Mouse (Mus musculus): ENCODE measurements at regions not wholly inside any gene's neighbourhood (a gene's known extent, or its start where the extent isn't known, plus 50 kb on each side); places are given as distances from the start of the nearest gene placed in this dataset.

DNA sequence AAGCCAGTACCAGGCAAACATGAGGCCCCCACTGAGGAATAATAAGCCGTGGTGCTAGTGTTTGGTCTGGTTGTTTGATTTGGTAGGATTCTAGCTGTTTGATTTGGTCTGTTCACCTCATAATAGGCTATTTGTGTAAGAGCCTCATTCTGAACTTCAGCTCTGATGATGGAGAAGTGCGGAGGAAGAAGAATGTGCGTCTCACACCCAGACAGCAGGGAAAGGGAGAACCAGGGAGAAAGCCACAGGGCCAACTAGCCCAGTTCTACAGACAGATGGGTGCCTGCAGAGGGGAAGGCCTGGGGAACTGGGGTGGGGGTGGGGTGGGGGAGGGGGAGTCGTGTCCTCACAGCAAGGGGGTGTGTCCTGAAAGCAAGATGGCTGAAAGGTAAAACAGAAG, 106.6 kb upstream of the Sfswap start:
- ATAC-seq: no peak
- Histone ChIP-seq H3K4me1 (no peaks in the 10 kb centered on the region), H3K9me3 (replicated peaks) (no peaks in the 10 kb centered on the region), H3K9ac (no peak overlapping the region), H3K36me3 (no peaks in the 10 kb centered on the region), H3K4me3 (no peak overlapping the region), H3K4me2 (no peak overlapping the region), H3K27ac (no peak overlapping the region), H3K27me3 (replicated peaks) (0 out of 2 replicates have a peak, but pooled peaks cover 3% of the 10 kb centered on the region)
- 42% methylated on average over 4 of the region's 4 CpGs for WGBS (ENCODE audit: insufficient replicate concordance)

DNA sequence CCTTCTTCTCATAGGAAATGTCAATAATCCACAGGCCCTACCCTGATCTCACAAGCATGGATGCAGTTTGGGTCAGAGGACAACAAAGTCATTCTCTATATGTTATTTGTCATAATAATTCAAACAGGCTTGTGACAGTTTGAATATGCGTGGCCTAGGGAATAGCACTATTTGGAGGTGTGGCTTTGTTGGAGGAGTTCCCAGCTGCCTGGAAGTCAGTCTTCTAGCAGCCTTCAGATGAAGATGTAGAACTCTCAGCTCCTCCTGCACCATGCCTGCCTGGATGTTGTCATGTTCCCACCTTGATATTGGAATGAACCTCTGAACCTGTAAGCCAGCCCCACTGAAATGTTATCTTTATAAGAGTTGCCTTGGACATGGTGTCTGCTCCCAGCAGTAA, 103.7 kb upstream of the Sfswap start:
- WGBS (ENCODE audit: insufficient replicate concordance): 72% methylated on average over 1 of the region's 1 CpGs
- H3K27me3 ChIP-seq (replicated peaks): no peaks in the 10 kb centered on the region
- H3K27ac ChIP-seq: no peak overlapping the region
- no peak overlapping the region for H3K9ac ChIP-seq
- no peak overlapping the region for H3K4me2 ChIP-seq
- no peak for ATAC-seq
- H3K4me1 ChIP-seq: no peaks in the 10 kb centered on the region
- no peaks in the 10 kb centered on the region for H3K9me3 ChIP-seq (replicated peaks)
- H3K36me3 ChIP-seq: no peaks in the 10 kb centered on the region
- H3K4me3 ChIP-seq: no peak overlapping the region

DNA sequence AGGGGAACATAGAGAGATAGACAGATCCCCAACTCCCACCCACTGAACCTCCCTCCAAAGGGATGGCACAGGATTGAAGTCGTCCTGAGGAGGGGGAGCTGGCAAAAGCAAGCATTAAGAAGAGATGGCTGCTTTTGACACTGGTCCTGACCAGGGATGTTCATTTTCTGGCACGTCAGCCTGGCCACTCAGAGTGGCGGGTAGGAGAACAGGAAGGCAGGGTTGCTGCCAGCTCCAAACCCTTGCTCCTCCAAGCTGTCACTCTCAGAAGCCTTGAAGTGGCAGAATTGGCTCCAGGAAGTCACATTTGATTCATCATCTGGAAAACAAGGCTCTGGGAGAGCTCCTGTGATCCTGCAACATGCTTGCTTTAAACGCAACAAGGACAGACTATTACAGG, 94.8 kb upstream of the Sfswap start:
- ATAC-seq: no peak
- Histone ChIP-seq H3K36me3 (no peaks in the 10 kb centered on the region), H3K4me1 (no peaks in the 10 kb centered on the region), H3K9ac (no peak overlapping the region), H3K4me3 (no peak overlapping the region), H3K9me3 (replicated peaks) (no peaks in the 10 kb centered on the region), H3K27me3 (replicated peaks) (no peaks in the 10 kb centered on the region), H3K27ac (no peak overlapping the region), H3K4me2 (no peak overlapping the region)
- WGBS (ENCODE audit: insufficient replicate concordance): 35% methylated on average over 4 of the region's 4 CpGs

DNA sequence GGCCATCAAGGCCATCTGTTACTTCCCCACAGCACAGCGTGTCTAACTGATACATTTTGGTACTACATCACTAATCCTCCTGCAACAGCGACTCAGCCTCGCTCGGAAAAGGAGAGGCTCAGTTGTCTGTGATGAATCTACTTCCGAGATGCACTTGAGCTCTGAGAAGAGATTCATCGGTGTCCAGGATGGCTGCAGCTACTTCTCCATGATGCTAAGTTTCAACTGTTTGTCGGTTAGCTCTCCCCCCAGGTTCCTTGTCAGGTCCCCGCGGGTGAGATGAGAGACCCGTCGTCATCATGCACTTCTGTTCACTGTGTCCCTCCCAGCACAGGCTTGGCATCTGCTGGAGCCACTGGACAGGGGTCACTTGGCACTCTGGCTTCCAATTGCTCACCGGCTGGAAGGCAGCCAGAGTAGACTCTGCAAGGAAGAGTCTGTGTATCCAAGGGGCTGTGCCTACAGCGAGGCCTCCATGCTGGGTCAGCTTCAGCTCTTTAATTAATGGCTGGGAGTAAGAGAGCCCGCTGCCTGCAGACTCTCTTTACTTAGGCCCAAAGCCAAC, 91.5 kb upstream of the Sfswap start:
- H3K36me3 ChIP-seq: no peaks in the 10 kb centered on the region
- H3K4me2 ChIP-seq: no peak overlapping the region
- H3K27me3 ChIP-seq (replicated peaks): no peaks in the 10 kb centered on the region
- H3K4me1 ChIP-seq: no peaks in the 10 kb centered on the region
- no peak overlapping the region for H3K4me3 ChIP-seq
- WGBS (ENCODE audit: insufficient replicate concordance): 60% methylated on average over 14 of the region's 14 CpGs
- no peak overlapping the region for H3K9ac ChIP-seq
- no peak overlapping the region for H3K27ac ChIP-seq
- no peak for ATAC-seq
- no peaks in the 10 kb centered on the region for H3K9me3 ChIP-seq (replicated peaks)

DNA sequence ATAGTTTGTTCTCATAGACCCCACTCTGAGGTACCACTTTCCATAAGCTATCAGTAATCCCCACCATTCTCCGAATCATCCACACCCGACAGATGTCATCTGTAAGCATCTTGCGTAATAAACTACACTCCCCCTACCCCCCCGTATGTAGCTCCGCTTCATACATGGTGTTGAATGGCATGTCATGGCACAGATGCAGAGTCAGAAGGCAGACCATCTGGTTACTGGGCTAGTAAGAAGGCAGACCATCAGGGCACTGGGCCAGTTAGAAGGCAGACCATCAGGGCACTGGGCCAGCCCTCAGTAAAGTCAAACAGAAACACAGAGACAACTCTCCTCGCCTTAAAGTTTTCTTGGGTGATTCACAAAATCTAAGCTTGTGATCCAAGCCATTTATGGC, 88.9 kb upstream of the Sfswap start:
- Histone ChIP-seq H3K4me1 (no peaks in the 10 kb centered on the region), H3K9me3 (replicated peaks) (no peaks in the 10 kb centered on the region), H3K36me3 (no peaks in the 10 kb centered on the region), H3K4me3 (no peak overlapping the region), H3K9ac (no peak overlapping the region), H3K27ac (no peak overlapping the region), H3K27me3 (replicated peaks) (no peaks in the 10 kb centered on the region), H3K4me2 (no peak overlapping the region)
- WGBS (ENCODE audit: insufficient replicate concordance): 76% methylated on average over 6 of the region's 6 CpGs
- no peak for ATAC-seq

DNA sequence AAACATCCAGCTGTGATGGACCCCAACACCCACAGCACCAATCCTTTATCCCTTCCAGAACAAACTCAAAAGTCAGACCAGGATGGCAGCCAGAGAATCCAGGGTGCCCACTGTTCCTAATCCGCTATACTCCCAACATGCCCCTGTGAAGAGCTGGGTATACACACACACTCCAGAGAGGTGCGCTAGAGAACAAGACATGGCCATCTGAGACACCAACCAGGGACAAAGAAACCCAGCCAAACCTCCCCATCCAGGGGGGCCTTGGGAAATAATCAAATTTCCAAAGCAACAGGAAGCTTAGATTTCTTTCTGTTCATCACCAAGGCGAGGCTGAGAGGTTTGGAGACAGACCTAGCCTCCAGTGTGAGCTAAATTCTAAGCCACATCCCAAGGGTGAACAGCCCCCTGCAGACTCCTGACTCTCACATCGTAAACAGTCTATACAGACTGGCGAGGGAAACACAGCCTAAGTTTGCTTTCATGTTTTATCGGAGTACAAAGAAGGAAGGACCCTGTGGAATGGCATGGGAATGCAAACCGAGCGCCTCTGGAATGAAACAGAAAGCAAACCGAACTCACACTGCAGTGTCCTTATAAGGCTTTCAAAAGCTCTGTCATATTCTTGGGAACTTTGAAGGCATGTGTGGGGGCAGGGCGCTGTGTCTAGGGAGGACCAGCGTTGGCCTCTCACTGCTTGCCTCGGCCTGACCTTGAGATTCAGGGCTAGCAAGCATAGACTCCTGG, 85.9 kb upstream of the Sfswap start:
- no peak for ATAC-seq
- H3K4me1 ChIP-seq: no peaks in the 10 kb centered on the region
- no peak overlapping the region for H3K4me3 ChIP-seq
- H3K36me3 ChIP-seq: no peaks in the 10 kb centered on the region
- no peaks in the 10 kb centered on the region for H3K9me3 ChIP-seq (replicated peaks)
- H3K27me3 ChIP-seq (replicated peaks): no peaks in the 10 kb centered on the region
- no peak overlapping the region for H3K9ac ChIP-seq
- 41% methylated on average over 12 of the region's 12 CpGs for WGBS (ENCODE audit: insufficient replicate concordance)
- no peak overlapping the region for H3K27ac ChIP-seq
- no peak overlapping the region for H3K4me2 ChIP-seq

DNA sequence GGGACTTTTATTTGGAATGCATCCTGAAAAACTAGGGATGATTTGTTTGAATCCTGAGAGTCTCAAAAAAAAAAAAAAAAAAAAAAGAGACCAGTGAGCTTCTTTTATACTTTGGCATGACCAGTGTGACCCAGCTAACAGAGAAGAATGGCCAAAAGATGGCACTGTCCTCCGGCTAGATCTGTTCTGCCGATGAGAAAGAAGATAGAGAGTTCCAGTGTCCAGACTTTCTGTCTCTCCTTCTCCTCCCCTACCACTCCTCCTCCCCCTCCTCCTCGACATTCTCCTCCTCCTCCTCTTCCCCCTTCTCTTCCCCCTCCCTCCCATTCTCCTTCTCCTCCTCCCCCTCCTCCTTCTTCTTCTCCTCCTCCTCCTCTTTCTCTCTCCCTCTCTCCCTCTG, 84.6 kb upstream of the Sfswap start:
- Histone ChIP-seq H3K36me3 (no peaks in the 10 kb centered on the region), H3K4me3 (no peak overlapping the region), H3K4me1 (no peaks in the 10 kb centered on the region), H3K9ac (no peak overlapping the region), H3K27me3 (replicated peaks) (no peaks in the 10 kb centered on the region), H3K4me2 (no peak overlapping the region), H3K9me3 (replicated peaks) (no peaks in the 10 kb centered on the region), H3K27ac (no peak overlapping the region)
- no peak for ATAC-seq
- WGBS (ENCODE audit: insufficient replicate concordance): 41% methylated on average over 3 of the region's 3 CpGs

DNA sequence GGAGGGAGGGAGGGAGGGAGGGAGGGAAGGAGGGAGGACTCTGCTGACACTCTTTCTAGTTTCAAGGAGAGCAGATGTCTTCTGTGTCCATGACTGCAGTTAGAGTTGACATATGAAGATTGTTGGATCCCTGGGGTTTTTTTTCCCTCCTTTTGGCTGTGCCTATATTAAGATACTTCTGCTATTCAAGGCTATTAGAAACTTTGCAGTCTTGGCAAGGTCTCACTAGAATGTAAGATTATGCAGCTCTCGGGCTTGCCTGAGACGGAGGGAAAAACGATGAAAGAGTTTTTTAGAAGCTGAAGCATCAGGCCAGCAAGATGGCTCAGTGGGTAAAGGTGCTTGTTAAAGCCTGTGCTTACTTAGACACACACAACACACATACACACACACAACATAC, 83.5 kb upstream of the Sfswap start:
- no peak overlapping the region for H3K4me2 ChIP-seq
- no peaks in the 10 kb centered on the region for H3K36me3 ChIP-seq
- H3K9me3 ChIP-seq (replicated peaks): no peaks in the 10 kb centered on the region
- no peak for ATAC-seq
- H3K27me3 ChIP-seq (replicated peaks): no peaks in the 10 kb centered on the region
- no peak overlapping the region for H3K4me3 ChIP-seq
- no peak overlapping the region for H3K9ac ChIP-seq
- WGBS (ENCODE audit: insufficient replicate concordance): 50% methylated on average over 3 of the region's 3 CpGs
- no peaks in the 10 kb centered on the region for H3K4me1 ChIP-seq
- no peak overlapping the region for H3K27ac ChIP-seq

DNA sequence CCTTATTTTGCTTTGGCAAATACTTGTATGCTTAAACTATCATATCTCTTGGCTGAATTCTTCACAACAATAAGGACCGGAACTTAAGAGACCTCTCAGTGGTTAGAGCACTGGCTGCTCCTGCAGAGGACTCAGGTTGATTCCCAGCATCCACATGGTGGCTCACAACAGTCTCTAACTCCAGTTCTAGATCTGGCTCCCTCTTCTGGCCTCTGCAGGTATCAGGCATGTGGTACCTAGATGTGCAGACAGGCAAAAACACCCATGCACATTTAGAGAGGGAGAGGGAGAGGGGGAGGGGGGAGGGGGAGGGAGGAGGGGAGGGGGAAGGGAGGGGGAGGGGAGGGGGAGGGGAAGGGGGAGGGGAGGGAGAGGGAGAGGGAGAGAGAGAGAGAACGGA, 80.0 kb upstream of the Sfswap start:
- Histone ChIP-seq H3K36me3 (no peaks in the 10 kb centered on the region), H3K4me1 (no peaks in the 10 kb centered on the region), H3K27ac (no peak overlapping the region), H3K9ac (no peak overlapping the region), H3K9me3 (replicated peaks) (no peaks in the 10 kb centered on the region), H3K4me2 (no peak overlapping the region), H3K27me3 (replicated peaks) (no peaks in the 10 kb centered on the region), H3K4me3 (no peak overlapping the region)
- no peak for ATAC-seq
- 65% methylated on average over 2 of the region's 2 CpGs for WGBS (ENCODE audit: insufficient replicate concordance)

DNA sequence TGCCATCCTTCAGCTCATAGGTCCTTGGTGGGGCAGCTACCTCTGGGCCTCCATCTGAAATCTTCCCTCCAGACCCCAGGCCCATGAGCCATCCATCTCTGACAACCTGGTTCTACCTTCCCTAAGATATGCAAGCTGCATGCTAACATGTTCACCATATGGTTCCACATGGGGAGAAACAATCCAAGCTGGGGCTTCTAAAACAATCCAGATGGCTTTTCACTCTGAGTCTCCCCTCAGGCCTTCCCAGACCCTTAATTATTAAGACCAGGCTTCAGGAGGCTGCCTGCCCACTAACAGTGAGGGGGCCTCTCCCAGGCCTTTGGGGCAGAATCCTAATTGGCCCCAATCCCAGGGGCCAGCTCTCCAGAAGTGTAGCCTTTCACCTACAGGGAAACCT, 71.1 kb upstream of the Sfswap start:
- Histone ChIP-seq H3K4me3 (no peak overlapping the region), H3K4me1 (no peaks in the 10 kb centered on the region), H3K9ac (no peak overlapping the region), H3K36me3 (no peaks in the 10 kb centered on the region), H3K4me2 (no peak overlapping the region), H3K9me3 (replicated peaks) (no peaks in the 10 kb centered on the region), H3K27me3 (replicated peaks) (no peaks in the 10 kb centered on the region), H3K27ac (no peak overlapping the region)
- no peak for ATAC-seq

DNA sequence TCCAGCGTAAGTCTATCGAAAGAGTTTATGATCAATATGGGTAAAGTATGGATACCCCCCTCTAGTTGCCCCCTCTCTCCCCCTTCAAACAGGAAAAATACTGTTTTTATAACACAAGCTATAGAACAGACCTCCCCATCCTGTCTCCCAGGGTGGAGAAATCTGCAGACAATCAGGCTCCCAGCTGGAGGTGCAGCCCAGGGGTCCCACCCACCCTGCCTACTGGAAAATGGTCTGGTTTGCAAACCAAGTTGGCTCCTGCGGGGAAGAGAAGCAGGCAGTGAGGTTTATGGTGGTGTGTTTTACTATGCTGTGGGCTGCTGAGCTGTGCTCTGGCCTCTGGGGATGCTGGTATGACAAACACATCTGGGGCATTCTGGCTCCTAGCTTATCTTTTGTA, 70.7 kb upstream of the Sfswap start:
- 66% methylated on average over 3 of the region's 3 CpGs for whole genome bisulfite sequencing (ENCODE audit: insufficient replicate concordance)
- H3K27me3 ChIP-seq (replicated peaks): no peaks in the 10 kb centered on the region
- no peak for ATAC-seq
- no peaks in the 10 kb centered on the region for H3K36me3 ChIP-seq
- no peaks in the 10 kb centered on the region for H3K4me1 ChIP-seq
- H3K9ac ChIP-seq: no peak overlapping the region
- H3K4me2 ChIP-seq: no peak overlapping the region
- H3K27ac ChIP-seq: no peak overlapping the region
- no peak overlapping the region for H3K4me3 ChIP-seq
- no peaks in the 10 kb centered on the region for H3K9me3 ChIP-seq (replicated peaks)

DNA sequence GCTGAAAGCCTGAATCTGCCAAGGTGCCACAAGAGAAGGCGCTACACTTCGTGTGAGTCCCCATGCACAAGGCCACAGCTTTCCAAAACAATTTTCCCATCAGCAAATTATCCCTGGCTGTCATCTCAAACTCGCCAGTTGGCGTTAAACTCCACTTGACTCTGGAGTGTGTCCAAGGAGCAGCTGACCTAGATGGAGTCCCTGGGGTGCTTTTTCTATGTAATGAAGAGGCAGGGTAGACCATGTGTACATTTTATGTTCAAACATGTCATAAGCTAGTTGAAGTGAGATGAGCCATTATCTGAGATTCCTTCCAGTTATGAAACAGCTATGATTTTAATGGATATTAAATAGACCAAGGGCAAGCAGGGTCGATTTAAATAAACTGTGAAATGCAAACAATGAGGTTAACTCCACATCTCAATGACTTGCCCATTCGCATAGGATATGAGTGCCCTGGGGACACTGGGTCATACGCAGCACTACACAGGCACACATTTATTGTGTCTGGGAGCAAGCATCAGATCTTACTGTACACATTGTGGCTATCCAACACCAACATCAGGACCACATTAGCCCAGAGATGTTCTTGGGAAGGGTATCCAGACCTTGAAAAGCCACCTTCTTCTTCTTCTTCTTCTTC, 51.0 kb upstream of the Sfswap start:
- Histone ChIP-seq H3K4me1 (no peaks in the 10 kb centered on the region), H3K9ac (no peak overlapping the region), H3K27ac (no peak overlapping the region), H3K9me3 (replicated peaks) (no peaks in the 10 kb centered on the region), H3K4me2 (no peak overlapping the region), H3K27me3 (replicated peaks) (no peaks in the 10 kb centered on the region), H3K4me3 (no peak overlapping the region), H3K36me3 (no peaks in the 10 kb centered on the region)
- WGBS (ENCODE audit: insufficient replicate concordance): 56% methylated on average over 7 of the region's 7 CpGs
- ATAC-seq: no peak

Data from liver, embryonic 12.5 days (tissue).